Mouse (Mus musculus) spleen, postnatal 4 days (tissue): Measurements from ENCODE around the gene Hist1h2bm.

Experiments used
- DNase-seq, 2 experiments: peaks; one replicate each; pipeline ENCODE4 v3.0.0; 2022; ENCODE audit warnings: low spot score in 2 of 2

The Hist1h2bm gene

DNA sequence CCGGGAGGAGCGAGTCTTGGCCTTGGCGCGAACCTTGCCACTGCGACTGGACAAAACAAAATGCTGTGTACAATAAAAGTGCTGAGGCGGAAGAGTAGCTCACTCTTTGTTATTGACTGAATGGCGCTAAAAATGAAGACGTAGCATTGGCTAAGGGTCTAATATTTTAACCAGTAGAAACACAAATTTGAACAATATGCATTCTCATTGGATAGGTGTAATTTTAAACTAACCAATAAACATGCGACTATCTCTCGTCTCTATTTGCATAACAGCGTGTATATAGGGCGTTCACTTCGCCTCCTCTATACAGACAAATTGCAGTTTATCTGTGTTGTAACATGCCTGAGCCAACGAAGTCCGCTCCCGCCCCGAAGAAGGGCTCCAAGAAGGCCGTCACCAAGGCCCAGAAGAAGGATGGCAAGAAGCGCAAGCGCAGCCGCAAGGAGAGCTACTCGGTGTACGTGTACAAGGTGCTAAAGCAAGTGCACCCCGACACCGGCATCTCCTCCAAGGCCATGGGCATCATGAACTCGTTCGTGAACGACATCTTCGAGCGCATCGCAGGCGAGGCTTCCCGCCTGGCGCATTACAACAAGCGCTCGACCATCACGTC is at the start of gene Hist1h2bm:
Hist1h2bm (plus strand) TSS at position 288 of the 616 bp plus-strand sequence.
- peak; percentile 78 to 85 for DNase-seq

DNA sequence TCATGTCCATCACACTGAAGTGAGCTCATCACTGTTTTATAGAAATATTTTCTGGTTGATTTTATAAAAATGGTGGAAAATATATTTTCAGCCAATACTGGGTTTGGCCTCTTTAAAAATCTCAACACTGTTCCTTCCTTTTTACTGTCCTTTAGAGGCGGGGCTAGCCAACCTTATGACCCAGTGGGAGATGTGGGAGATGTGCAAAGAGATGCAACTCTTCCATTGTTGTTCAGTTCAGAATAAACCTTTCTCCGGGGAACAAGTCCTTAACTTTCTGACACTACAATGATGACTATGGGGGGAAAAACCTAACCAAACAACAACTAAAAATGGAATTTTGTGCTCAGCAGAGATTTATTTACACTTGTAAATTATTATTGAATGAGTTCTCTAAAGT is 44.5 kb upstream of the Hist1h2bm start, which contains the start of gene Olfr1360:
Olfr1360 (minus strand) TSS at position 101 of the 400 bp plus-strand sequence.
- no peak for DNase-seq

DNA sequence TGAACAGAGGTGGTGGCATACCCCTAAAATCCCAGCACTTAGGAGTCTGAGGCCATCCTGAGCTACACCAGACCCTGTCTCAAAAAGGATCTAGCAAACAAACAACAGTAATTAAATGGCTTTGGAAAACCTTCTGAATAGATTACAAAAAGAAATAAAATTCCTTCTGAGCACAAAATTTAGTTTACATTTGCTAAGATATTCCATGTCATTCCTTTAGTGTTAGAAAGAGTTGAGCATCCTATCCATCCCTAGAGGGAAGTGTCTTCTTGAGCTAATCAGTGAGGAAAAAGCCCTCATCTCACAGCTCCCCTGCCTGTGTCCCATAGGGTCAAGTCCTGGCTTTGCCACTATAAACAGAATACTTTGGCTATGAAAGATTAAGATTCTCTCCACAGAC is 24.0 kb upstream of the Hist1h2bm start, which contains the start of gene Olfr1359:
Olfr1359 (plus strand) TSS at position 301 of the 400 bp plus-strand sequence.
- DNase-seq = no peak

DNA sequence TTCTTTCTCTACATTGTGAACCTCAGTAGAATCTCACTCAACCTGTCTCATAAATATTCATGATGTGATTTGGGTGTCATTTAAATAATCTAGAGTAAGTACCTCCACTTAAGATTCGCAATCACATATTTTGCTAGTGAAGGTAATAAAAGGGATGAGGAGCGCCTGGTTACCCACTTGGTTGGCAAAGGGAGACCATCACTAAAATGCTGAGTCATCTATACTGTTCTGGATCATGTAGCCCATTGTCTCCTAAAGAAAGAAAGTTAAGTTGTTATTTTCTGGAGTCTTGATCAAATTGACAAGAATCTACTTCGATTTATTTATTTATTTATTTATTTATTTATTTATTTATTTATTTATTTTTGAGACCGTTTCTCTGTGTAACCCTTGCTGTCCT is 15.2 kb upstream of the Hist1h2bm start:
- no peak for DNase-seq

DNA sequence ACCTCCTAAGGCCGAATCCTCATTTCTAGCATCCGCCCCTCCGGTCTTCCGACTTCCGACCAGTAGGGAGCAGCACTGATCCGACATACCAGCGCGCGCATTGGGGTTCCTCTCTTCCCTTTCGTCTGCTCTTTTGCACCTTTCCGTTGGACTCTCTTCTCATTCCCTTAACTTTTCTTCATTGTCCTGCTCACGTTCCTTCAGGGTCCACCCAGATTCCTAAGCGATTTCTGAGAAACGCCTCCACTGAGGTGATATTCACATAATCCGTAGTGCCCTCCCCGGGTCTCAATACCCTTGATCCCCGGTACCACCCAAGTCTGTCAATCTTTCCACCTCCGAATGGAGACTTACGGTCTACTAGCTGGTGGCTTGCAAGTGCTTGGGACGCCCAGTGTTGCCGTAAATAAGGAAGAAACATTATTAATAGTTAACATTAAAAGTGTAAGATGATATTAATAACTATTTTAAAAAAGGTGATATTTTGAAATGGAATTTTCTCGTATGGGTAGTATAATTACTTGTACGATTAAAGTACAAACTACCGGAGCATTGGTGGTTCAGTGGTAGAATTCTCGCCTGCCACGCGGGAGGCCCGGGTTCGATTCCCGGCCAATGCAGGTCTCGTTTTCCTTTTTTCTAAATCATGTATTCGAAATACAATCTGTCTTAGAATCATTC is 11.7 kb upstream of the Hist1h2bm start:
- DNase-seq = peak; percentile 89 to 95

DNA sequence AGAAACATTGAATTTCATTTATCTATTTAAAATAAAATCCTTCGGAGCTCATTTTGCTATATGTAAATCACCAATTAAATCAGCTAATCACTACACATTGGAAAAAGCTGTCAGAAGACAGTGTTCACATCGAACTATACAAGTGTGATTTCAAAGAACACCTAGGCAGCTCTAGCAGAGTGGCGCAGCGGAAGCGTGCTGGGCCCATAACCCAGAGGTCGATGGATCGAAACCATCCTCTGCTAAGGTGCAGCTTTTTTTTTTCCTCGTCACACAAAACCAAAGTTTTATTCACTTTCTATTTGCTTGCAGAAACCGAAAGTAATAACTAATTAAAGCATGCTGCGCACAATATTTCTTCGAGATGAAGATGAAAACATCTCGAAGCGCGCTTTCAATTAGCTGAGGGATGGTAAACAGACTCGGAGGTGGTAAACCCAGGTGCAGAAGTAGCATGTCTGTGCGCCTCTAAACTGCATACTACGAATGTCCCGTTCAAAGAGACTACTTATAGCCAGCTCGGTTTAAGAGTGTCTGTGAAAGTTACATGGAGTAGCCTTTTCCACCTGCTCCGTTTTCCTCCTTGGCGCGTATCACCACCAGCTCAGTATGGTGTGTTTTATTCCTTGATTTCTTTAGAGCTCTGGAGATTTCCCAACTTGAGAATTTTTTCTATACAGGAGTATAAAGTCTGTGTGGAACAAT is 10.9 kb upstream of the Hist1h2bm start:
- DNase-seq = peak; percentile 81 to 91

DNA sequence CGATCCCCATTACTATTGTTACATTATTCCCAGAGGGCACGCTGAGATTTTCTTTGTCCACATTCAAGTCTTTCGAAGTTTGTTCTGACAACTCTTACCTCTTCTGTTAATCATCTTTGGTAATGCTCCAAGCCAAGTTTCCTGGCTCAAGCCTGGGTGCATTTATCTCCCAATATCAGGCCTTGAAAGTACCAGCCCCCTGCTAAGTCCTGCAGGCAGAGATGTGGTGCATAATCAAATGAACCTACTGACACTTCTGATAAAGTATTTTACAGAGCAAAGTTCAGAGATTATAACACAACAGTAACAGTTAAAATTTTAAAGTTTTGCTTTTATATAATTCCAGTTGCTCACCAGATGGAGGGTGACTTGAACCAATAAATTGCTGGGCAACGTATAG is 10.1 kb upstream of the Hist1h2bm start:
- no peak for DNase-seq

DNA sequence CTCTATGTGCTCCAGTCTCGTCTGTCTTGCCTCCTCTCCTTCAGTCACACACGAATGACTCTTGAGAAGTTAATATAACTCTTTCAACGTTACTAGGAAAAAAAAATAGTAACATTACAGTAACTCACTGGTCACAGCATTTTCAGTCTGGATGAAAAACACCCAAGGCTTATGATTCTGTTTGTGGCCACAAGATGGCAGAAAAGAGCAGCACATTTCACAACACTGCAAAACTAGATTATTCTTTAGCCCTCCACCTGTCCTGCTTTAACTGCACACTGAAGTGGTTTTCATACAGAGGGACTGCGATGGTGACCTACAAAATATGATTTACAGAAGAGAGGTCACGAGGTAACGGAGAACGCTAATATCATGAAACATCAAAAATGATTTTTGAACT is 7.1 kb upstream of the Hist1h2bm start:
- peak; percentile 72 to 82 for DNase-seq

DNA sequence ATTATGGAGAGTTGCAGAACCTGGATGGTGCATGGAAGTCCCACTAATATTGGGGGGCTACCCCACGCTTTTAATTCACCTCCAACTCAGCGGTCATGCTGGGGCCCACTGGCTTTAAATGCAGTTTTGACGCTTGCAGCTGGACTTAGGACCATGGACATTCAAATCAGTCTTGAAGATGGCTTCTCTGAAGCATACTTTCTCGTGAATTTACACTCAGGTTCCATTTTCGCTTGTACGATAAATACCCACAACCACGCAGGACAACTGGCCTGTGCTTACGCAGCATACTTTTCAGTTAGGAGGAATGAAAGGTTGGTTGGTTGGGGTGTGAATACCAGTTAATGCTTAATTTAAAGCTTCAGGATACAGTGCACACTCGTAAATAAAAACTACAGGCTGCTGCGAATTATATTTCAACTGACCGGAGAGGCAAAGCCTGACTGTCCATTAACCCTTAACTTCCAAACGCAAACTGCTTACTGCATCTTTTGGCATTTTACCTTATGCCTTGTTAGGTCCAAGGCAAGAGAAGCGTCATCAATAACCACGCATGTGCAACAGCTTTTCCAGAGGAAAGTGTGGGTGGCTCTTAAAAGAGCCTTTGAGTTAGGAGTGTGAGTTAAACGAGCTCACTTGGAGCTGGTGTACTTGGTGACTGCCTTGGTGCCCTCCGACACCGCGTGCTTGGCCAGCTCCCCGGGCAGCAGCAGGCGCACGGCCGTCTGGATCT is 6.5 kb upstream of the Hist1h2bm start:
- DNase-seq = peak; percentile 39 to 73

DNA sequence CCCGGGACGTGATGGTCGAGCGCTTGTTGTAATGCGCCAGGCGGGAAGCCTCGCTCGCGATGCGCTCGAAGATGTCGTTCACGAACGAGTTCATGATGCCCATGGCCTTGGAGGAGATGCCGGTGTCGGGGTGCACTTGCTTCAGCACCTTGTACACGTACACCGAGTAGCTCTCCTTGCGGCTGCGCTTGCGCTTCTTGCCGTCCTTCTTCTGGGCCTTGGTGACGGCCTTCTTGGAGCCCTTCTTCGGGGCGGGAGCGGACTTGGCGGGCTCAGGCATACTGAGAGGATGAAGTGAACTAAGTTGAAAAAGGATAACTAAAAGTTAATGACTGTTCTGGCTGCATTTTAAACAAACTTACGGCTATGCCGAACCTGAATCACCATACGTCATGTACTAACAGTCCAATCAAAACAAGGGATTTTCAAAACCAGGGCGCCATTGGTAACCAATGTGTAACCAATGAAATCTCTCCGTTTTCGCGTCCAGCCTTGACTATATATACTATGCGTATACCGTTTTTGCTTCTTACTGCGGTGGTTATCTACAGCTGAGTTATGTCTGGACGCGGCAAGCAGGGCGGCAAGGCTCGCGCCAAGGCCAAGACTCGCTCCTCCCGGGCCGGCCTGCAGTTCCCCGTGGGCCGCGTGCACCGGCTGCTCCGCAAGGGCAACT is 5.8 kb upstream of the Hist1h2bm start, which contains the start of the genes Hist1h2bl and Hist1h2ai:
Hist1h2bl (minus strand) TSS at position 280 of the 676 bp plus-strand sequence.
Hist1h2ai (plus strand) TSS at position 559 of the 676 bp plus-strand sequence.
- DNase-seq = peak; percentile 87 to 92

DNA sequence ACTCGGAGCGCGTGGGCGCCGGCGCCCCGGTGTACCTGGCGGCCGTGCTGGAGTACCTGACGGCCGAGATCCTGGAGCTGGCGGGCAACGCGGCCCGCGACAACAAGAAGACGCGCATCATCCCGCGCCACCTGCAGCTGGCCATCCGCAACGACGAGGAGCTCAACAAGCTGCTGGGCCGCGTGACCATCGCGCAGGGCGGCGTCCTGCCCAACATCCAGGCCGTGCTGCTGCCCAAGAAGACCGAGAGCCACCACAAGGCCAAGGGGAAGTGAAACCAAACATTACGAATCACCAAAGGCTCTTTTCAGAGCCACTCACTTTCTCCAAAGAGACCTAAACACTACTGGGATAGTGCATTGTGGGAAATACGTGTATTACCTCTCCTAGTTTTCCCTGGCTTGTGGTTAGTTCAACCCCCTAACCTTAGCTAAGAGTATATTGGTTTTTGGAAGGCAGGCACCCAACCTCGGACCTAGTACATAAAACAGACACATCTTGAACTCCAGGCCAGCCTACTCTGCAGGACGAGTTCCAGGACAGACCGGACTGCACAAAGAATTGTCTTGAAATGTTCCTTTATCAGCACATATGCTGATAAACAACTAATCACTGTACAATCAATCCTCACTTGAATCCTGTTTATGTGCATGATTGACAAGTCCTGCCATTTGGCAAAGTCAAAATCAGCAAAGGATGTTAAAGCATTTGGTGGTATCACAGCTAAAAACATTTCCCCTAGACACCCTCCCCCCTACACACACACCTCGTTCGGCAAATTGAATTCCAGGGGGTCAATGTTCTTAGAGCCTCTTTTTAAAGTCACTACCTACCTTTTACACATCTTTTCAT is 5.1 kb upstream of the Hist1h2bm start:
- DNase-seq = peak; percentile 42 to 74

DNA sequence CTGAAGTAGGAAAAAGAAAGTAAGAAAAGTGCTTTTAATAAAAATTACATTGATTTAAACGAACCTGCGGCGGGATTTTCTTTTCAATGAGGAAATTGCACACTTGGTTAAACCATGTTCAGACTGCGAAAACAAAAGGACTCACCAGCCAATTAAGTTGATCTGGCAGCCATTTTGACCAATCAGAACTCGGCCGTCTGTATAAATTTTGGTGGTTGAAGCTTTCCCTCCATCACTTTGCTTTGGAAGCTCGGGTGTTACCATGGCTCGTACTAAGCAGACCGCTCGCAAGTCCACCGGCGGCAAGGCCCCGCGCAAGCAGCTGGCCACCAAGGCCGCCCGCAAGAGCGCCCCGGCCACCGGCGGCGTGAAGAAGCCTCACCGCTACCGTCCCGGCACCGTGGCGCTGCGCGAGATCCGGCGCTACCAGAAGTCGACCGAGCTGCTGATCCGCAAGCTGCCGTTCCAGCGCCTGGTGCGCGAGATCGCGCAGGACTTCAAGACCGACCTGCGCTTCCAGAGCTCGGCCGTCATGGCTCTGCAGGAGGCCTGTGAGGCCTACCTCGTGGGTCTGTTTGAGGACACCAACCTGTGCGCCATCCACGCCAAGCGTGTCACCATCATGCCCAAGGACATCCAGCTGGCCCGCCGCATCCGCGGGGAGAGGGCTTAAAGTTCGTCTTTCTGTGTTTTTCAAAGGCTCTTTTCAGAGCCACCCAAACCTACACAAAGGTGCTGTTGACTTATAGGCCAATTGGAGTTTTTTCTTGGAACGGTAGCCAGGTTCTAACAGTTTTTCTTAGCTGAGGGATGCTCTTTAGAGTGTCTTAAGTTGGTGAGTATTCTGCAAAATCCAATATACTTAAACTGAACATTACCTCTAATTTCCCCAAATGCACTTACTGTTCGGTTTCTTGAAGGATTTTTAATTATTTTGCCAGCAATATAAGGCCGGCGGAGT is 4.2 kb upstream of the Hist1h2bm start, which contains the start of gene Hist1h3h:
Hist1h3h (plus strand) TSS at position 263 of the 961 bp plus-strand sequence.
- peak; percentile 90 to 94 for DNase-seq

DNA sequence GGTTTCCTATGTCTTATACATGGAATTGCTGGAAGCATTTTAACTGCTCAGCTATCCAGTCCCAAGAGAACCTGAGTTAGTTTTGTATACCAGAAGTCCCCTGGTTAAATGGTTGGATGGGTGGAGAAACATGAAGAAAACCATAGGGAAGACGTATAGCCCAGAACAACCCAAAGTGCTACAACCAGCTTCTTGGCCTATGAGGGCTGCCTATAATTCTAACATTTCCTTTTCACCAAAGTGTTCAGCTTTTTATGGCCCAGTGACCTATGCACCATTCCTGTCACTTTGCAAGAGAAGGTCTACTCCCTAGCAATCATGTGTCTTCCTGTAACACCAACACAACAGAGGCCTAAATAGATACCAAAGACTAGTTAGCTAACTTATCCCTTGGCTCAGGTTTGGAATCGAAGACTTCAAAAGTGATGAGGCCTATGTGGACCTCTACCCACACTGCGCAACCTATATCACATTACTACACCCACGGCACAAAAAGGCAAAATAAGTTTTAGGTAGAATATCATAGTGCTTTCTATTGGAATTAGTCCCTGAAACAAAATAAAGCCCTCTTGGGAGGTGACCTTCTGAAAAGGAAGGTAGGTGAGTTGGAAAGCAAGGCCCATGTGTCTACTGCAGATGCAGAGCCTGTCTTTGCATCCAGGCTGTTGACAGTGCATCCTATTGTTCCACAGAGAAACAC is 3.3 kb upstream of the Hist1h2bm start:
- DNase-seq = peak in 1 of 2 experiments; percentile 18

DNA sequence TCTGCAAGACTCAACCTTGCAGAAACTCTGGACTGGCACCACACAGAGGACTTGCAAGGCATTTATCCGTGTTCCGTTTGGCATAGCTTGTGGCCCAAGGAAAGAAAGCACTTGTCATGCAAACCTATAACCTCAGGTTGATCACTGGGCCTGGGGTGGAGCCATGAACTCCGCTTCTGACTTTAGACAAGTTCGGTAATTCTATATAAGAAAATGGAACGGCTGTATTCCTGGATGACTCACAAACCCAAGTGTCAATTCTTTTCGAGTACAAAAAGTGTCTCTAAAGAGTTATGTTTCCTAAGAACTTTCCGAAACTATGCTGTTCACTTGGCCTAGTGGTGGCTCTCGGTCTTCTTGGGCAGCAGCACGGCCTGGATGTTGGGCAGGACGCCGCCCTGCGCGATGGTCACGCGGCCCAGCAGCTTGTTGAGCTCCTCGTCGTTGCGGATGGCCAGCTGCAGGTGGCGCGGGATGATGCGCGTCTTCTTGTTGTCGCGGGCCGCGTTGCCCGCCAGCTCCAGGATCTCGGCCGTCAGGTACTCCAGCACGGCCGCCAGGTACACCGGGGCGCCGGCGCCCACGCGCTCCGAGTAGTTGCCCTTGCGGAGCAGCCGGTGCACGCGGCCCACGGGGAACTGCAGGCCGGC is 612 bp upstream of the Hist1h2bm start:
- DNase-seq = peak in 1 of 2 experiments; percentile 25

DNA sequence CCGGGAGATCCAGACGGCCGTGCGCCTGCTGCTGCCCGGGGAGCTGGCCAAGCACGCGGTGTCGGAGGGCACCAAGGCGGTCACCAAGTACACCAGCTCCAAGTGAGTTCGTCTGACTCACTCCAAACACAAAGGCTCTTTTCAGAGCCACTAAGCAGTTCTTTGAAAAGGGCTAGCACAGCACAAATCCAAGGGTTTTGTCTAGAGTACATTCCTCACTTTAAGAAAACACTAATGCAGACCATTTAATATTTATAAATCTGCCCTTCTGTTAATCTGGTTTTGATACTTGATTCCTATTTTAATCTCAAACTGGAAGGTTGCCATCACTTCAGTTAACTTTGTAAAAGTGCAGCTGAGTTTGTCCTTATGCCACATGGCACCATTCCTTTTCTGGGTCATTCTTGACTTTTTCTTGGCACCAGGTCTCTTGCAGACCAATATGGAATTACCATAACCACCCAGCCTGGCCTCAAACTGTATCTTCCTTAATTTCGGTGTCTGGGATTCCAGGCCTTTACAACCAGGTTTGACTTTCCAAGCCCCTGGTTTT is 605 bp downstream of the Hist1h2bm start:
- DNase-seq = peak in 1 of 2 experiments; percentile 23

DNA sequence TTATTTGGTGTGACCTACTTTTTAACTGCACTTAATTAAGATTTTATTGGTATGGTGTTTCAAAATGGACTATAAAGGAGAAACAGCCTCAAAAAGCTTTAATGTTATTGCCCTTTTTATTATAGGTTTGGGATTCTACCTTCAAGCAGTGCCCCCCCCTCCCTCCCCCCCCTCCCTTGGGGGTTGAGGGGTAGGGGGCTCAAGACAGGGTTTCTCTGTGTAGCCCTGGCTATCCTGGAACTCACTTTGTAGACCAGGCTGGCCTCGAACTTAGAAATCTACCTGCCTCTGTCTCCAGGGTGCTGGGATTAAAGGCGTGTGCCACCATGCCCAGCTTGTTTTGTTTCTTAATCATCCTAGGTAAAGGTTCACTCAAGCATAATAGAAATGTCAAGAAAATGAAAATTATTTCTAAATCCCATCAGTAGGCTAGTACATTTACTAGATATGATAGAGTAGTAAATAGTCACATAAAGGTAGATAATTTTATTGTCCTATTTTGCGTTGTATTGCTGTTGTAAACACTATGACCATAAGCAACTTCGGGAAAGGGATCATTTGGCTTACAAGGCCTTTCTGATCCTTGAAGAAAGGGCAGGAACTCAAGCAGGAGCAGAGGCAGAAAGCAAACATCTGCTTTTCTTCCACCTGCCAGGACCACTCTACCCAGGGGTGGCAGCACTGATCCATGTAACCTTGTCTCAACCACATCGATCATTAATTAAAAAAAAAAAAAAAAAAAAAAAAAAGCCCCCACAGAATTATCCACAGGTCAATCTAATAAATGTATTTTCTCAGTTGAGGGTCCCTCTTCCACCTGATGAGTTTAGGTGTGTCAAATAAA is 1.4 kb downstream of the Hist1h2bm start:
- DNase-seq = no peak
